Mouse (Mus musculus) kidney, adult 8-10 months (tissue): ENCODE measurements around the gene Olfr729.

Experiments
- DNase-seq, 2 experiments: peaks; one replicate each; pipeline ENCODE4 v3.0.0; 2022

The Olfr729 gene

DNA sequence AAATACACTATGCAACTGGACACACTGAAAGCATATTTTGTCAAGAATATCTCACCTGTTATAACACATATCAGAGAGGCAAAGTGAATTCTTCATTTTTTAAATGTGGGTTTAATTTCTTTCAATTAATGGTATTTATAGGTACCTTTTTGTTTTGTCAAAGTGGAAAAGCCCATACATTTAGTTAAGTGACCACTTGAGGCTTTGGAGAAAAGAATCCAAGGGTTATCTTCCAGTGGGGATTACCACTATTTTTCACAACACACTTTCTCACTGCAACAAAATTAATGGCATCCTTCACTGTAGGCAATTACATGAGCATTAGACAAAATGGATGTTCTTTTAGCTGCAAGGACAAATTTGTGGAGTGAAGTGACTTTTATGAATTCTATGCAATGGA lies at the start of gene Olfr729:
TSS of gene Olfr729 (minus strand) at position 101 of the 400 bp plus-strand sequence.
- no peak for DNase-seq

GRCm38 (mm10) chr14:50188098-50188497 lies 35.4 kb upstream of the Olfr729 start, which contains the start of gene Olfr730:
TSS of gene Olfr730 (minus strand) at chr14:50188198.
- DNase-seq: no peak

DNA sequence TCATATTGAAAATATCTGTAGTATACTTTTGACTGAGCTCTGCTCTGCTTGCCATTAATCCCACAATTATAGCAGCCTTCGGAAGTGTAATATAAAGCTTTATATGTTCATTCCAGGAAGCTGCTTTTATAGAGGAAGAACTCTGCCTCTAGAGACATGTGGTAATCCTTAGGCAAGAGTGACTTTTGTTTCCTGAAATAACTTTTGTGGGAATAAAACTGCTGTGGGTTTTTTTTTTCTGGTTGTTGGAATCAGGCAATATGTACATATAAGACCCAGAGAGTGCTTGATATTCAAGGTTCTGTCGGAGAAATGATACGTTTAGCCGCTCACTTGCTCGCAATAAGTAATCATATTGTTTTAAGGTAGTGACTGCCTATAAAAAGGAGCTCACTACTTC lies 10.1 kb downstream of the Olfr729 start, which contains the start of gene Olfr728:
TSS of gene Olfr728 (minus strand) at position 101 of the 400 bp plus-strand sequence.
- DNase-seq: no peak

DNA sequence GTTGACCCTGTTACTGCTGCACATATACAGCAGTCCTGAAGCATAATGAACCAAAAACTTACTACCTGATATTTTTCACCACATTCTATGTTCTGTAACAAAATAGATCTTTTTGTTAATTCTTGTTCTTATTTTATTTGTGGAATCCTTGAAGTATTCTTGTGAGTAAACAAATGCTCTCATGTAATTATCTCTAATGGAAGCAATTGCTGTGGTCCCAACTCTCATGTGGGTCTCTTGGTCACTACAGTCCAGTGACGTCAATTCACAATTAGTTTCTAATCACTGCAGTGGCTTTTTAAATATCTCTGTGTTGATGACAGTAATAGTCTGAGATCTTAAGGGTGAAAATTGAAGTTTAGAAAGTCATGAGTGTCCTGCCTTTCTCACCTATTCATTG lies 29.8 kb downstream of the Olfr729 start, which contains the start of gene Olfr727:
TSS of gene Olfr727 (plus strand) at position 301 of the 400 bp plus-strand sequence.
- DNase-seq: no peak
